Mouse (Mus musculus) midbrain, embryonic 16.5 days (tissue): ENCODE measurements around the gene Glipr2. TPM values are rescaled to one million over a fixed set of nuclear protein-coding genes. Genes with fewer than 3 reads are reported as not detected.

Source experiments
- ATAC-seq: fragments of 200-750 bp; cut with Nextera tagmentation; 2 replicates; pipeline ENCODE4 v1.8.0; 2017; ENCODE audit warnings: moderate TSS enrichment
- H3K27ac ChIP-seq: fragments of 300-500 bp; sonication (generic); 2 replicates; pipeline ENCODE4 v1.5.1; 2014; ENCODE audit warnings: mild to moderate bottlenecking, low read length, mixed read lengths
- H3K27me3 ChIP-seq: fragments of 300-500 bp; sonication (generic); 2 replicates; pipeline ENCODE4 v1.6.1; 2014; ENCODE audit warnings: low read depth, low read length, mixed read lengths; ENCODE audit not compliant: control insufficient read depth, insufficient read depth
- H3K36me3 ChIP-seq: fragments of 300-500 bp; sonication (generic); 2 replicates; pipeline ENCODE4 v1.6.1; 2014; ENCODE audit warnings: mild to moderate bottlenecking, low read length, moderate library complexity, mixed read lengths; ENCODE audit not compliant: control insufficient read depth, insufficient read depth
- H3K4me1 ChIP-seq: fragments of 300-500 bp; sonication (generic); 2 replicates; pipeline ENCODE4 v1.6.1; 2014; ENCODE audit warnings: mild to moderate bottlenecking, low read length, mixed read lengths; ENCODE audit not compliant: control insufficient read depth, insufficient read depth
- H3K4me2 ChIP-seq: fragments of 300-500 bp; sonication (generic); 2 replicates; pipeline ENCODE4 v1.6.1; 2014; ENCODE audit warnings: mild to moderate bottlenecking, low read length, mixed read lengths
- H3K4me3 ChIP-seq: fragments of 300-500 bp; sonication (generic); 2 replicates; pipeline ENCODE4 v1.5.1; 2014; ENCODE audit warnings: low read depth, mild to moderate bottlenecking, low read length, moderate library complexity, mixed read lengths
- H3K9ac ChIP-seq: fragments of 300-500 bp; sonication (generic); 2 replicates; pipeline ENCODE4 v1.6.1; 2014; ENCODE audit warnings: low read depth, low read length, mixed read lengths
- H3K9me3 ChIP-seq: fragments of 300-500 bp; sonication (generic); replicated peaks from 2 replicates; pipeline ENCODE4 v1.6.1; 2014; ENCODE audit warnings: mild to moderate bottlenecking, low read length, mixed read lengths; ENCODE audit not compliant: control insufficient read depth, poor library complexity, severe bottlenecking
- WGBS: fragments of 180-500 bp; shearing (Covaris S2); extraction: QIAGEN DNeasy Blood & Tissue Kit; methylation state at CpG from one replicate; pipeline ENCODE4 v1.1.7; 2014; 5-methylcytosine and 5-hydroxymethylcytosine counted together
- polyA plus RNA-seq: library from polyadenylated mRNA; unstranded; fragments of >200 nt; fragmentation: Nextera tagmentation; extraction: Ambion mirVana; gene quantifications from 2 replicates; pipeline ENCODE4 v1.2.1, GENCODE M21; 2015

Gene Glipr2
- polyA plus RNA-seq, 1 experiment from 2014 or later: 26.6 TPM

DNA sequence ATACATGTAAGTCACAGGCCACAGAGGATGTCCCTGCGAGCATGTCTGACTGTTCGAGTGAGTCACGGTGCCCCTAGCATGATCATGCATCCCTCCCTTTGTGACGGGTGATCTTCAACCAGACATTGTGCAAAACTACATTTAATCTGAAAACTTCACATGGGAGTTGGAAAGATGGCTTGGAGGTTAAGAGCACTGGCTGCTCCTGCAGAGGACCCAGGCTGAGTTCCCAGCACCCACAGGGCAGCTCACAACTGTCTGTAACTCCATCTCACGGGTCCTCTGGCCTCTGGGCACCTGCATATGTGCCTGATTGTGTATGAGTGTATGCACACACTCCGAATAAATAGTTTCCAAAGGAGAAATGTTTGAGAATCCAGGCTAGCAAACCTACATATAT is 67.0 kb downstream of the Glipr2 start:
- no peak overlapping the region for H3K4me3 ChIP-seq
- H3K4me1 ChIP-seq: 0 out of 2 replicates have a peak, but pooled peaks cover 2% of the 10 kb centered on the region
- peaks cover 36% of the 10 kb centered on the region for H3K27me3 ChIP-seq
- H3K36me3 ChIP-seq: peaks cover 45% of the 10 kb centered on the region
- 98% methylated on average over 6 of the region's 6 CpGs for WGBS
- no peaks in the 10 kb centered on the region for H3K9me3 ChIP-seq
- H3K9ac ChIP-seq: no peak overlapping the region
- no peak for ATAC-seq
- no peak overlapping the region for H3K4me2 ChIP-seq
- H3K27ac ChIP-seq: no peak overlapping the region

DNA sequence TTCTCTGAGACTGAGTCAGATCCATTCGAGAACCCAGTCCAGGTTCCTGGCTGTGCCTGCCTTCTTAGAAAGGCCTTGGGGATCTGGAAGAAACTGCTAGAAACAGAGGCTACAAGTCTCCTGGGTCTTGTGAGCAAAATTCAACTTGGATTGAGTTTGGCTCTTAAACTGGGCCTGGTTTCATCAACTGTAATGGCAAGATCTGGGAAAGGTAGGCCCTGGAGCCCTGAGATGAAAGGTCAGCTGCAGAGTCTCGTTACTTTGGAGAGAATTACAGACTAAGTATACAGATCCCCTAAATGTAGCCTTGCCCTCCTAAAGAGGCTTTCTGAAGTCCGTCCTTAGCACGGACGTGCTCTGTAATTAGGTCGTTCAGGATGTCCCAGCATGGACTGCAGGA is 68.4 kb downstream of the Glipr2 start:
- H3K4me3 ChIP-seq: no peak overlapping the region
- no peak for ATAC-seq
- H3K9me3 ChIP-seq: no peaks in the 10 kb centered on the region
- H3K27me3 ChIP-seq: peaks cover 40% of the 10 kb centered on the region
- peaks cover 40% of the 10 kb centered on the region for H3K36me3 ChIP-seq
- H3K4me2 ChIP-seq: no peak overlapping the region
- 0 out of 2 replicates have a peak, but pooled peaks cover 2% of the 10 kb centered on the region for H3K4me1 ChIP-seq
- no peak overlapping the region for H3K9ac ChIP-seq
- 90% methylated on average over 6 of the region's 6 CpGs for WGBS
- H3K27ac ChIP-seq: no peak overlapping the region

Other genes starting within 250 kb of the Glipr2 start
- 0.06 TPM in 1 of 2 replicates, not detected in the other for gene Olfr71, start 247.1 kb upstream of the Glipr2 start, polyA plus RNA-seq
- 0.29 and 0.34 TPM in 2 replicates for gene Hrct1, start 230.2 kb upstream of the Glipr2 start, polyA plus RNA-seq
- gene Spaar, start 227.4 kb upstream of the Glipr2 start, polyA plus RNA-seq: 0.15 TPM in 1 of 2 replicates, not detected in the other
- gene Olfr159, start 186.4 kb upstream of the Glipr2 start, polyA plus RNA-seq: not detected in 2 replicates
- gene Olfr156, start 133.5 kb upstream of the Glipr2 start, polyA plus RNA-seq: not detected in 2 replicates
- gene Olfr157, start 117.2 kb upstream of the Glipr2 start, polyA plus RNA-seq: not detected in 2 replicates
- gene Olfr155, start 105.8 kb upstream of the Glipr2 start, polyA plus RNA-seq: not detected in 2 replicates
- gene Reck, start 81.9 kb upstream of the Glipr2 start, polyA plus RNA-seq: 4.4 and 6.1 TPM in 2 replicates
- not detected in 2 replicates for gene Ccin, start 26.1 kb downstream of the Glipr2 start, polyA plus RNA-seq
- gene Clta, start 47.1 kb downstream of the Glipr2 start, polyA plus RNA-seq: 340 and 348 TPM in 2 replicates
- 29.9 TPM in 2 replicates for gene Gne, start 126.8 kb downstream of the Glipr2 start, polyA plus RNA-seq